Mouse (Mus musculus): ENCODE data around the gene Ppp1r12b.

The Ppp1r12b gene

DNA sequence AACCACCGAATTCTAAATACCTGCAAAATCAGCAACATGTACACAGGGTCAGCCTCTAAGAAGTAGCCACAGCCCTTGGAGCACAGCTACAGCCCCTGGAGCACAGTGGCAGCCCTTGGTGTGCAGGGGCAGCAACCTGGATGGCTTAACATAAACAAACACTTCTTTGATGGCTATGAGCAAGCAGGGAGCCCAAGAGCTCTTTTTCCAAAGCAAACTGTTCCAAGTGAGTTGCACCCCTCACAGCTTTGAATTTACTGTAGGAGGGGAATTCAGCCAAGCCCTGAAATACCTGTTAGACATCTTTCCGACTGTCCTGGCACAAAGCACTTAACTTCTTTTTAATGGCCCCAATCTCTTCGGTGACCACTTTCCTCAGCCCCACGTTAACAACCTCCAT lies 14.9 kb downstream of the Ppp1r12b start:
- DNase-seq (ENCODE audit: low spot score): no peak

DNA sequence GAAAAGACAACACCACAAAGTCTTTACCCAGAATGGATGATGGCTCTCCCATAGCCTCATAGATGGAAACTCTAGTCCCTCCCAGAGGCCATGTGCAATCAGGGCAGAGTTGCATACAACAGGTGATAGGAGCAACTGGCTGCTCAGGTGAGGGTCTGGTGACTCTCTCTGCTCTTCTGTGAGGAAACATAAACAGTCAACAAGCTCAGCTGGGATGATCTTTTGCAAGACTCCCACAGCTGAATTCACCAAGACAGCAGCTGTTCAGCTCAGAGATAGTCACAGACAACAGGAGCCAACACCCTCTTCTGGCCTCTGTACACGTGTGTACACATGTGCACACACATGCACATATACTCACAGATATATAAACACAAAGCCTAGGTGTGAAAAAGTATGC lies 17.5 kb downstream of the Ppp1r12b start:
- DNase-seq (ENCODE audit: low spot score): no peak

DNA sequence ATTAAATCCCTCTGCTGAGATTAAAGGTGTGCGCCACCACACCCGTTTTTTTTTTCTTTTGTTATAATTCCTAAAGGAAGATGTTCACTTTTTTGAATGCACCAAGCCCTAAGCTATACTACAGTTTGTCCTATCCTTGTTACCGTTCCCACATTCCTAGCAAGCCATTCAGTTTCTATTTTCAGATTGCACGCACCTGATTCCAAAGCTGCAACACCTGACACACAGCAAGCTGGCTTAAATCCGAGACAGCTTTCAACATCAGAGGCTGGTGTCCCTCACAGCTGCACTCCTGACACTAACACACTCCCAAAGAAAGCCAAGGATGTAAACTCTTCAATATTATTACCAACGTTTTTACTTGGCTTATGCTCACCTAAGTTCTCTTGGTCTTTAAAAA lies 19.4 kb downstream of the Ppp1r12b start:
- no peak for DNase-seq (ENCODE audit: low spot score)

DNA sequence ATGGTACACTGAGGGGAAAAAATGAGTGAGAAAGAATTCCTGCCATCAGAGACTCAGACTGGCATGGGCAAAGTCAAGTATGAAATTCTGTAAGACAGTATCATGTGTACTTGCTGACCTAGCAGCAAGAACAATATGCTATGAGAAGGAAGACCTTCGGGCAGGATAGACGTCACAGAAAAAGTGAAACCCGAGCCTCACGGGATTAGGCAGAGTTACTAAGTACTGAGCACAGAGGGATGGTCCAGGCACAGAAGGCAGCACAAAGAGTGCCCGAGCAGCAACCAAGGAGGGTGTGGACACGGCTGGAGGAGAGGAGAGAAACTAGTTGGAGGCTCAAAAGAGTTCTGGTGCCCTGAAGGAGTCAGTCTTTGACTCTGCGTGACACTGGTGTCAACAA lies 23.3 kb downstream of the Ppp1r12b start:
- peak; percentile 25 for DNase-seq (ENCODE audit: low spot score)

DNA sequence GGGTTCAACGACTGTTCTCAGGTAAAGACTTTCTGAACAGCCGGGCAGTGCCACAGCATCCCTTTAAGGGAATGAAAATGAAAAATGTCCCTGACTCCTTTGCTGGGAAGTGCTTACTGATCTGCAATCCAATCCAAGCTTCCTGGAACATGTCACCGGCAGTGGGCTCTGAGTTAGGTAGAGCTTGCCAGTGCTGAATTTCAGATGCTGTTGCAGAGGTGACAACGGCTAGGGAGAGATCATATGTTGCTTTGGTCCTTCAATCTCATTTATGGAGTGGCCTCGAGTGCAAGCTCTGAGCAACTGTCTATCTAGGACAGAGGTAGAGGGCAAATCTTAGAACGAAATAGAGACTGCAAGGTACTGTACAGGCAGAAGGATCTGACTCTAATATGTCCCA lies 36.7 kb downstream of the Ppp1r12b start:
- no peak for DNase-seq (ENCODE audit: low spot score)

DNA sequence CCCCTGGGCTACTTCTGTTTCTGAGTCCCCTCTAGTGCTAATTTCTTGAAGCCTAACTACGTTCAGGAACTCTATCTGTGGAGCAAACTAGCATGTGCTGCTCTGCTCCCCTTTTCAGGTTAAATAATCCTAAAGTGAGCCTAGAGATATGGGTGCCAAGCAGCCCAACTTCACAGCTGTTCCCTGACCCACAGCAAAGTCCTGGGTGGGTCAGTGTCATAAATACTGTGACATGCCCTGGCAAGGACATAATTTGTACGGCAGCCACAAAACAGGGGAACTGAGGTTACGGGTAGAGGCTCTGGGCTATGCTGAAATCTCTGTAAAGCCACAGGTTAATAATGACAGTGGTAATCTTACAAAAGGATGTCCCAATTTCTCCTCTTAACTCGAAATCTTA lies 40.3 kb downstream of the Ppp1r12b start:
- no peak for DNase-seq (ENCODE audit: low spot score)

DNA sequence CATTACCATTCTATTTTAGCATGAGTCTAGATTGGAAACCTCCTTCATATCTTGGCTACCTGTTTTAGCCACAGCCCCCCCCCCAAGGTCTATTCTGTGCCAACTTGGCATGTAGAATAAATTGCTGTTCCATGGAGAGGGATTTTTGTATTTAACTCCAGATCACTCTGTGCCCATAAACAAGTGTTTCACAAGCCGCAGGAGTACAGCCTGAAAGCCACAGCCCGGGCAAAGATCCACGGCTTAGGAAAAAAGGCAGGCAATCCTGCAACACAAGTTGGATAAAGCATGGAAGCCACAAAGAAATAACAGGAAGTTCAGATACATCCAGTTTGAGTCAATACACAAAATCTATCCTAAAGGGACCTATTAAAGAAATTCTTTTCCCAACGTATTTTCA lies 42.2 kb downstream of the Ppp1r12b start:
- DNase-seq (ENCODE audit: low spot score): no peak

DNA sequence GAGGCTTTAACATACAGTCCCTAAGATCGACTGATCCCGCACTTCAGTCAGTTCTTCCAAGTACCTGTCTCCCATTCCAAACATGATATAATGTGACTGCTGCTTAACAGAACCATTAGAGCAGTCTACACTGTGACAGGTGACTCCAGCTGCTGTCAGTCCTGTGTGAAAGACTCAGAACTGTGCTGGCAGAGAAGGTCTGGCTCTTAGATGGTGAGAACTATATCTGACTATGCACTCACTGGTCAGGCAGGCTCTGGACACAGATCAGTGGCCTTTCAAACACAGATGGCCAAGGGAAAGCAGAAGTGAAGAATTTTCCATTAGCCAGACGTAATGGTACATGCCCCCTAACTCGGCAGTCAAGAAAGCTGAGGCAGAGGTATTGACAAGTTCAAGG lies 43.9 kb downstream of the Ppp1r12b start:
- DNase-seq (ENCODE audit: low spot score): no peak

DNA sequence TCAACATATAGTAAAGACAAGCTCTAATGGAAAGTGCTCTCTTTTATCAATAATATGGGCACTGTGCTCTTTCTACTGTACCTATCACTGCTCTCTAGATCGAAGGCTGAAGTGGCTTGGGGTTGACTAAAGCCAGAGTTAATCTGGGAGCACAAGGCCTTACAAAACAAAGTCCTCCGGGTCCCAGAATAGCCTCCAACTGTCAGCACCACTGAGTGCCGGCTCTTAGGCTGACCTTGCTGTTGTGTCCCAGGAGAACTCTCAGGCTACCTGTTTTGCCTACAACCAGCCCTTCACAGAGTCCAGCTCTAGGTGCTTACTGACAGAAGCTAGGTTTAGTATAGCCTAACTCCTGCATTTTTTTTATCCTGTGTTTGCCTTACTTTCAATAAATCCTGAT lies 45.7 kb downstream of the Ppp1r12b start:
- DNase-seq (ENCODE audit: low spot score): no peak

DNA sequence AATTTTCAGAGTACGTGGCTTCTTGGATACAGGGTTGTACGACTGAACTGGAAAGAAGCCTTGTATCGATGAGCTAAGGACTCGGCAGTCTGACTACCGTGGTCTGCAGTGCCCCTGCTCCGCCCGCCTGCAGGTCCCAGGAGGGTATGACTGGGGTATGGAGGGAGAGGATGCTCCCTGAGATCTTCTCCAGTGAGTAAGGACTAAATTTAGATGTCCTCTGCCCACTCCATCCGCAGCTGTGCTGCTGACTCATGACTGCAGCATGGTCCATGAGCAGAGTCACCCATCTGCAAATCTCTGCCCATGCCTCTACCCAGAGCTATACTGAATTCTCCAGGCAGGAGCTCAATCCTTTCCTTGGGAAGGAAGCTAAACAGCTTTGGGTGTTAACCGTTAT lies 46.3 kb downstream of the Ppp1r12b start:
- no peak for DNase-seq (ENCODE audit: low spot score)

DNA sequence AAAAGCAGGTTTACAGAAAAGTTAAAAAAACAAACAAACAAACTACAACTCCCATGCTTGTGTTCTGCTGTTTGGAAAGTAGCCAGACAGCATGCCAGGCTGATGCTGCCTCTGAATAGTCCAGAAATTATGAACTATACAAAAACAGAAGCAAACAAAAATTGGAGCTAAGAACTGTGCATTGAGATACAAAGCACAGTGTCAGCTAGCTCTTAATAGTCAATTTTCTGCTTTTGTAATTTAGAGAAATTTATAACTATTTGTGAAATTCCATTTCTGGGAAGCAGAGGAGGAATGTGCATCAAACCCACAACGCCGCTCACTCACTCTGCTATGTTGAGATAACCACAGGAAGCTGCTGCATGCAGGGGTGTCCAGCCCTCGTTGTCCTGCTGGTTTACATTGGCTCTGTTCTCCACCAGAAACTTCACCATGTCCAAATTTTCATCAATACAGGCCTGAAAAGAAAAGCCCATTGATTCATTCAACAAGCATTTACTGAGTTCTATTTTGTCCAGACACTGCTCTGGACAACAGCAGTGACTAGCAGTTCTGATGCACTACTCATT lies 53.6 kb downstream of the Ppp1r12b start:
- DNase-seq (ENCODE audit: low spot score): no peak

DNA sequence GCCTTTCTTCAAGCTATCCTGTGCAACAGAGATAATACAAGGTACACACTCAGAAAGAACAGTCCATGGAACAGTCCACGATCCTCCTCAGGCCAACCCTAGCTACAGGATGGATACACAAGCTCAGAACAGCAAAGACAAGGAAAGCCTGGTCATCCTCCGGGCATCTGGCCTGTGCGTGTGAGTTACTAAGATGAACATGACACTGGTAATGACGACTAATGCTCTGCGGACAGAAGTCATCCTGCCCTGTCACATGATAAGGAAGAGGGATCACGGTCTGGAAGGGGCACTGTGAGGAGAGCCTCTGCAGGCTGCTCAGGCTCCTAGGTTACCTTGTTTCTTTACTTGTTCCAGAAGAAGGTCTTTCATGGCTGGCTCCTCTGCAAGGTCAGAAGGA lies 59.7 kb downstream of the Ppp1r12b start:
- DNase-seq (ENCODE audit: low spot score): no peak

DNA sequence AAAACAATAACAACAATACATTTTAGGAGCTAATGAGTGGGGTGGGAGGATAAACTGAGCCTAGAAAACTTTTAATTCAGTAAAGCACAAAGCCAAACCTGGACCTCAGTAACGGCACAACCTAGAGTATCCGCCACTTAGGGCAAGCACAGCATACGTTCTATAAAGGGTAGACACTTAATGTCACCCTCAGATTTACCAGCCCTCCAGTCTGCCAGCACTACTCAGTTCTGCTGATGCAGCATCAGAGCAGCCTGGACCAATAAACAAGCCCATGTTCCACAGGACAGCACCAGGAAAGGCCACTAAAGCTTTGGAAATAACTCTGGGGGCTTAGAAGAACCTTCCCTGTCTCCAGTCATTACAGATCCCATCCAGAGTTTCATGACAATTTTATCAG lies 60.9 kb downstream of the Ppp1r12b start:
- no peak for DNase-seq (ENCODE audit: low spot score)

DNA sequence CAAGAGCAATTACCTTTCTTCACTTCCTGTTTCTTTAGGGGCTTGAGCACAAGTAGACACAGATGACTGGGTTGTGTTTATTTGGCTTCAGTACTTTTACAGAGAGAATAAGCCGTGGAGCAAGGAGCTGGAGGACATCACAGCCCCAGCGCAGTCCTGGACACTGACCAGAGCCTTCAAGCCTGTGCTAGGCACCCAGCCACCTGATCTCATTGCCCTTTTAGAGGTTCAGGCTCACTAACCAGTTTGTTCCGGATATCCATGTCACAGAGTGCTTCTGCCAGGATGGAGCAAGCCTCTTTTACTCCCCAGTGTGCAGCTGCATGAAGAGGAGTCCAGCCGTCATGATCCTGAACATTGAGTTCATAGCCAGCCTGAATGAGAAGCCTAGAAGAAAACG lies 63.8 kb downstream of the Ppp1r12b start:
- DNase-seq (ENCODE audit: low spot score): no peak

DNA sequence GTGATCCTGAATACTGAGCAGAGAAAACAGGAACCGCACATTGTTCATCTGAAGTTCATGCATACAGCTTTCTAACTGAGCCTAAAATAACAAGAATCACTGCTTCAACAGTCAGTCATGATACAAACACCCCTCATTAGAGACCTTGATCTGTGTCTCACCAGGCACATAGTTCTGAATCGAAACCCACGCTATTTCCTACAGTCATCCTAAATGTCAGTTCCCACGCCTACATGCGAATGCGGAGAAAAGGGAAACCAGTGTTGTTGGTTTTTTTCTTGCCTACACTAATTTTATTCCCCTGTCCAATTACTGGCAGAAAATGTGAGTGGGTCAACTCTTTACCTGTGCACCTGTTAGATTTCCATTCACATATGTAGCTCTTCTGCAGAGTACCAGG lies 66.1 kb downstream of the Ppp1r12b start:
- no peak for DNase-seq (ENCODE audit: low spot score)

DNA sequence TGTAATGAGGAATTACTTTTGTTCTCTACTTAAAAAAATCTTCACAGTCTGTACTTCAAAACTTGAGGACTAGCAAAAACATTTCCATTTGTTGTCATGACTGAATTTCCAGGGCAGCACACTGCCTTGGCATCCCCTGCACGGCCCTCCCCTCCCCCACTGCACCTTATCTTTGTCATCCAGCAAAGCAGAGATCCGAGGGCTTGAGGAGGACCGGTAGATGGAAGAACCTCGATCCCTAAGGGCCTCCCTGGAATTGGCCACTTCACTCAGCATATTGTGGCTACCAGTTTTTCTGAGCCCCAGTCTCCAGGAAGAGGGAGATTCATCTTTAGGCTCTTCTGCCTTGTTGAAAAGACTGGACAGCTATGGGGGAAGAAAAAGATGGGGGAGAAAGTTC lies 79.9 kb downstream of the Ppp1r12b start:
- DNase-seq (ENCODE audit: low spot score): no peak

DNA sequence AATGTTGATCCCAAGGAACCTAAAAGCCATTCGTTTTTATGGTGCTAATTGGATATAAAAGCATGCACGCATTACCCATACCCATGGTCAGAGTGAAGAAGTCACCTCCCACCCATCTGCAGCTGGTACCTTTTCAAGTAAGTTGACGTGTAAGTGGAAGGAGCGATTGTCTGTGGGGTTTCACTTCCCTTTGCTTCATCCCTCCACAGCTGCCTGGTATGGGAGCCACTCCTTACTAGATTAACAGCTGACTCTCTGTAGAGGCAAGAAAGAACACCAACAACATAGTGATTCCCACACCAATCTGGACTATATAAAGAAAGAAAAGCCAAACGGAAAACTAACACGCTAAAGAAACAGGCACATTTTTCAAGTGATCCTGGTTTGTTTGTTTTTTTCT lies 83.1 kb downstream of the Ppp1r12b start:
- DNase-seq (ENCODE audit: low spot score): no peak

DNA sequence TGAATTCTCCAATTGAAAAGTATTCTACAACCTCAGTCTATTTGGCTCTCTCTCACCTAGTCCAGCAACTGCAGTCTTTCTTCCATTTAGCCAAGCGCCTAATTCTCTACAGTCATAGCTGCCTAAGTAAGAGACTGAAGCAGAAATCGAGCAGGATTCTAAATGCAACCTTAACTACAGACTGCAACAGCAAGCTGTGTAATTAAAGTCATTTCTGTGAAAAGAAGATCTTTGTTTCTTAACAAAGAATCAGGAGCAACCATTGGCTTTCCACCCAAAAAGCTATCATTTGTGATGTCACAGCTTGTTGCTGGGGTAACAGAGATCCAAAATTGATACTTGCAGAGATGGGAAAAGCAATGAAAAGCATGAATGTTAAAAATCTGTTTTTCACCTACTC lies 89.3 kb downstream of the Ppp1r12b start:
- DNase-seq (ENCODE audit: low spot score): no peak

DNA sequence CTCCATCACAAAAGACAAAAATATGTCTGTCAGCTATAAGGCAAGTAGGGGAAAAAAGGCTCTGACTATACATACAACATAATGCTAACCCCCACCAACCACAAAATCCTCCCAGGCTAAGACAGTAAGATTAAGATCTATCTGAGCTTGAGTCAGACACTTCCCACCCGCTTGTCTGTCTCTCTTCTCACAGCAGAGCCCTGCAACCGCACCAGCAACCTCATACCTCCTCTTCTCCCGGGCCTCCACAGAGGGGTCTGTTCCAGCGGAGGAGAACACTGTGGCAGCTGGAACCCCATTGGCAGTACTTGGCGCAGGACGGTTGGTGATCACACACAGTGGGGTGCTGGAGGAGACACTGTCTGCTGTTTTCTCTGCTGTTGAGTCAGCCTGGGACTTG lies 90.2 kb downstream of the Ppp1r12b start:
- no peak for DNase-seq (ENCODE audit: low spot score)

DNA sequence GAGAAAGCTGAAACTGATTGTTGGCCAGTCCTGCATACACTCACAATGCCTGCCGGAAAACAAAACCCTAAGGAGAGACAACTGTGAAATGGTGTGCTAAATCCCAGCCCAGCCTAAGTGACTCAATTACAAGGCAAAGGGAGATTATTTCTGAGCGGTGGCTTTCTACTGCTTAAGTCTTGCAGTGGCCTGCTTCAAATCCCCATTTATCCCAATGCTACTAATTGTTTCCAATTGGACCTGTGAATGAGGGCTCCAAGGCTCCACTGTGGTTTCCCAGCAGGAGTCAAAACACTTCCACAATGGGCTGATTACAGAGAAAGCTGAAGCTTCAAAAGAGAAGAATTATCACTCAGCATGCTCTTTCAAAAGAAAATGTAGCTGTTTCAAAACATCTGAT lies 95.2 kb downstream of the Ppp1r12b start:
- no peak for DNase-seq (ENCODE audit: low spot score)

DNA sequence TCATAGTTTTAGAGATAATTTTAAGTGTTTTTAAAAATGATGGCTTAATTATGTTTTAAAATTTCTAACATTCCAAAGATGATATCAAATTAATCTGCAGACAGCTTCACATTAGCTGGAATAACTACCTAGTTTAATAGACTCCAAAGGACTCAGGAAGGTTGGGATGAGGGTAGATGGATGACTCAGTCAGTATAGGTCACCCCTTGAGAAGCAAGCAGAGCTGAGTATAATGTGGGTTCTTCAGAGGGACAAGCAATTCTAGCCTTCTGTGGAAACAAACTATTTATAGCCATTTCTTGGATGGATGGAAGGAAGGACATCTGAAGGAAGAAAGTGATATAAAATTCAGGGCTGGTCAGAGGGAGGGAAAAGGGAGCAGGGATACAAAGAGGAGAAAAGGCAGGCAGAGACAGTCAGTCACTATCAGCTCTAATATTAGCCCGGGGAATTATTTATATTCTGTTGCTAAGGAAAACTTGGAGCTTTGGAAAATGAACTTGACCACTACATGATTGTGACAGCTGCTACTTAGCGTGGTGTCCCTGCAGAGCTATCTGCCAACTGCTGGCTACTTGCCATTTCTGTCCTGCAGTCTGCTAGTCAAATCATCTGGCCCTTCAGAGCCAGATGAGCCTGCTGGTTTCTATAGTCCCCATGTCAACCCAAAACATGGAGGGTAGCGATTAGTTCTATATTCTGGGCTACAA lies 97.2 kb downstream of the Ppp1r12b start:
- no peak for DNase-seq (ENCODE audit: low spot score)

DNA sequence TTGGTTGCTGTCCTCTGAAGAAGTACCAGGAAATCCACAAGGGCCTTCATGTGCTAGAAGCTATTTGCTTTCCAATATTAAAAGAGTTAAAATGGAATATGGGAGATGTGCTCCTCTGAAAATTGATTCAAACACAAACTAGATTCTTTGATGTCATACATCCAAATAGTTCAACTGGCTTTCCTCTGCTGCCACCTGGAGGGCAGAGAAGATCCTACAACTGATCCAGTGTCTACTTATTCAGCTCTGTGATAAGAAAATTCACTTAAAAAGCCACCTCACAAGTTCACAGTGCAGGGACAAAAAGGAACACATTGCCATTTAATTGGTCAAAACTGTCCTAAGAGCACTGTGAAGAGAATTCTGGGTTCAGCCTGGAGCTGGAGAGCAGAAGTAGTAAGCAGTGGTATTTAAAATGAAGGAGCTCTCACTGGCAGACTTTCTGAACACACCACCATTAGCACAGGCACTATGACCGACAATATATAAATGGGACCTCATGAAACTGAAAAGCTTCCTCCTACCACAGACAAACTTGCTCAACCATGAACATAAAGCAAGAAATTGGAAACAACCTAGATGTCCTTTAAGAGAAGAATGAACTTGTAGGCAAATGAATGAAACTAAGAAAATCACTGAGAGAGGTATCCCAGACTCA lies 101.3 kb downstream of the Ppp1r12b start:
- DNase-seq (ENCODE audit: low spot score): peak; percentile 88

DNA sequence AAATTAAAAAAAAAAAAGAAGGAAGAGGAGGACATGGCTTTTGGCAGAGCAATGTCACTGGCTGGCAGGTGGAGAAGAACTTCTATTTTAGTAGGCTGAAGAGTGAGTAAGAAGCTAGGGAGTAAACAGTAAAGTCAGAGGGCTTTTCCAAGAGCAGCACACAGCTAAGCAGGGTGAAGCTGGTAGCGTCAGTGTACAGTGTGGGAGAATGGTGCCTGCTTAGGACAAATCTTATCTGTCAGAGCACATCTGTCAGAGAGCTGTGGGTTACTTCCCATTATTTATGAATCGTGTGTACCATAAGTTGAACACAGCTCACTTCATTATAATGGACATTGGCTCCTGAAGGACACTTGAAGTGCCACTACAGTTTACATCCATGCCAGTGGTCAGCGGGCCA lies 102.9 kb downstream of the Ppp1r12b start:
- no peak for DNase-seq (ENCODE audit: low spot score)

DNA sequence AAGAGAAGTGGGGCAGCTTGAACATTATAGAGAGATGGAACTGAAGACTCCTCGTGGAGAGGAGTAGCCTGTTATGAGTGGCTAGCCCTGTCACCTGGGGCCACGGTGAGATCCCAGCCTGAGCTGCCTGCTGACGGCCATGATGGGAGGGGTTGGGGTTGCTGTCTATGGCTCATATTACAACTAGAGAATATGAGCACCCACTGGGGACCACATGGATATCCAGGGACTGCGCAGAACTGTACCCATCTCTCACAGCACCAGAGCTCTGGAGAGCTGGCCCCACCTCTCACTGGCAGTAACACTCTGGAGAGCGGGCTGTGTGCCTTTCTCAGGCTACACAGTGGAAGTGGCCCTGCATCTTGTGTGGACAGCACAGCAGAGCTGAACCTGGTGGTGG lies 104.5 kb downstream of the Ppp1r12b start:
- DNase-seq (ENCODE audit: low spot score): no peak

Measured in embryo, embryonic 10.5 days (tissue).